Mouse (Mus musculus): ENCODE results near the gene Ssr1.

Gene Ssr1

DNA sequence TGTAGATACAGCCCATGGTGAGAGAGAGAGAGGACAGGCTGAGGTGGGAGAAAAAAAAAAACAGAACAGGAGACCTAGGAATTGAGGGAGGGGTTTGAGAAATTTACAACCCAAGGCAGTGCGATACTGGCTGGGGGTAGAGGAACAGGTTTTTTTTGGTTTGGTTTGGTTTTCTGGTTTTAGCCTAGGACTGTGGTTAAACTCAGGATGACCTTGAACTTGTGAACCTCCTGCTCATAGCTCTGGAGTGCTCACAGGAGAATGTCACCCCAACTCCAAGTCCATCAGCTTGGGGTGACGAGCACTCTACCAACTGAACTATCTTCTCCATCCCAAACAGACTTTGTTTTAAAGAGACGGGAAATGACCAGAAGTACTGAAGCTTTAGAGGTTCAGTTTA, 50.6 kb downstream of the Ssr1 start:
- DNase-seq, result no peak

DNA sequence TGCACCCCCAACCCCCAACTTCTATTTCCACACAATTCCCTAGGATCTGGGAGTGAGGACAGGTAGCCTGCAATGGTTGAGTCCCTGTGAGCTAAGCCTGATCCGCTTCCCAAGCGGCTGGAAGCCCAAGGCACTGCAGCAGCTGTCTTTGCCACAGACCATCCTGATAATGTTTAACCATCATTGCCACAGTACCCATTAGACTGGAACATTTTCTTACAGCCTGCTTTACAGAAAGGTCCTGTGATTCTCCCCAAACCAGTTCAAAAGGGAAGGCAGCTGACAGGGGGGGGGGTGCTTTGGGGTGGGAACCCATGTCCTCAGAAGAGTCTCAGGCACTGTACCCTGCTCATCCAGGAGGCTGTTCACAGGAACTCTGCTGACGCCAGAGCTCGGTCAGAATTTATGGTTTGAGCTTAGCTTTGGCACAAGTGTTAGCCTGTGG, 51.1 kb downstream of the Ssr1 start:
- no peak for DNase-seq

DNA sequence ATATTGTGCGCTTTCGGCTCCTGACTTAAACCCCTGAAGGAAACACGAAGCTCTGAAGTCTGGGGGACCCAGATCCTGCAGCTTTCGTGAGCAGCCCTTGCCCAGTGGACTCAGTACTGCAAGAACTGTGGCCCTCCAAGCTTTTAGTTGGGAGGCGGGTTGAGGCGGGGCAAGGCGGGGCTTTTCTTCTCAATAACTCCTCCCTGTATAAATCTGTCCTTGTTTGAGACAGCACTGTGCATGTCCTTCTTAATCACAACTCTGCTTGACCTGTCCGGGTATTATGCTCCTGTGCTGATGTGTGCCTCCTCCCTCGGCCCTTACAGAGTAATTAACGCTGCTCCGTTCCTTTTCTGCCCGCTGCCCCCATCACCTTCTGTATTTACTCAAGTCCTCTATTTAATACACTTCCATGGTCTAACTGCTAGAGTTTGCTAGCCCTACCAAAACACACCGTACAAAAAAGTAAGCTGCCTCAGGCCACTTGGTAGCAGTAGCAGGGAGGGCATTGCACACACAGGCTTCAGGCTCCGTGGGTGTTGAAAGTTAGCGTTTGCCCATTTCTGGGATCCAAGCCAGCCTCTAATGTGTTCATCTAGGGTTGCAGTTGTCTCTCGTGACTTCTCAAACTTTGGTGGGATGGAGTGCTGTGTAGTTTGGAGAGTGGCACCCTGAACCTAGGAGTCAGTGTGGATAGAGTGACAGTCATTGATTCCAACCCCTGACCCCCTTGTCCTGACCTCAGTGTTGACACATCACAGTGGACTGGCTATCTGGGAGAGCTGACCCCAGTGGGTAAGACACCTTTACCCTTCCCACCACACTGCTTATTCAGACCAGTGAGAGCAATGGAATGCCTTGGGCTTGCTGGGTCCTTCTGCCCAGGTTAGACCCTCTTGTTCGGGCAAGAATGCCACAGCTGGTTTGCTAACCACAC, 51.8 kb downstream of the Ssr1 start:
- no peak for DNase-seq

DNA sequence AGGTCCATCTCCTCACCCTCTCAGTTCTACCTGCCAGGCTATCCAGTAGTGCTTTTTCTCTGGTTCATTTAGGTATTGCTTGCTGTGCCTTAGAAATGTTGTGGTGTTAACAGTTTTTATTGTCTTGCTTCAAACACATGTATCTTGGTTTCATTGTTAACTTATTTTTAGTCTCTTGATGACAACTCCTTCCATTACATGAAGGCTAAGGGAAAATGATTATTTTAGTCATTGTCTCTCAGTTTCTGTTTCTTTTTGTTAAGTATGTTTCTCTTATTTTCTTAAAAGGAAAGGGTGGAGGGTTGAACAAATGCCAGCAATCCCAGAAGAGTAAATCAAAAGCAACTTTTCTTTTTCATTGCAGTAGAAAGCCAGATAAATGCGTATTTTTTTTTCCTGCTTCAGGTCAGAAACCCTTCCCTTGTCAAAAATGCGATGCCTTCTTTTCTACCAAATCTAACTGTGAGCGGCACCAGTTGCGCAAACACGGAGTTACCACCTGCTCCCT, 52.8 kb downstream of the Ssr1 start:
- no peak for DNase-seq

DNA sequence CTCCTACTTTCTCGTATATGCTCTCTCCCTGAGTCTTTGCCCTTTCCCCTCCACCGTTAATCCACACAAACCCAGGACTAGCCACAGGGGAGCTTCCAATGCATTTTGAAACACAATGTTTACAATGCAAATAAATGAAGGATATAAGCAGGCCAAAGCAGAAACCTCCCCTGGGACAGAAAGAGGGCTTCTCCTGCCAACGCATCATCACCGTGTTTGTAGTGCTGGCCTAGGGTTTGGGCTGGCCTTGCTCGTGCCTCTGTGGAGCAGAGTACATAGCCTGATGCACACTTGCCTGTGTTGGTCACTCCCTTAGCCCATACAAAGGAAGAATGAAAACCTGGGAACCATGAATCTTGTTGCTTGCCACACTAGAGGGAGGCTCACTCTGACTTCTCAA, 53.4 kb downstream of the Ssr1 start:
- no peak for DNase-seq

DNA sequence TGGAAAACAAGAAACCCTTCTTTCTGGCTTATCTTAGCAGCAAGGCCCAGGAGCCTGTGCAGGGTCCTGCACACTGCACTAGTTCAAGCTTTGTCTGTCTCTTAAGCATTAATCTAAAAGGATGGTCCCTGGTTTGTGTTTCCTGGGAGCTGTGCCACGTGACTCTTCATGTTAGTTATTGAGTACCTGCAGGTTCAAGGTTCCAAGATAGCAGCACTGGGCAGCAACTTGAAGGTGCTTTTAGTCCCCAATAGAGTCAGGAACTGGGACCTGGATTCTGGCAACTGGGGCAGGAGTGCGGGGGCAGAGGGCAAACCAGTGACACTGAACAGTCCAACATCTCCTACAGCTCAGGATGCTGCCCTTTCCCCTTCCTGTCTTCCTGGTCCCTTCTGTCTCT, 53.9 kb downstream of the Ssr1 start:
- no peak for DNase-seq

DNA sequence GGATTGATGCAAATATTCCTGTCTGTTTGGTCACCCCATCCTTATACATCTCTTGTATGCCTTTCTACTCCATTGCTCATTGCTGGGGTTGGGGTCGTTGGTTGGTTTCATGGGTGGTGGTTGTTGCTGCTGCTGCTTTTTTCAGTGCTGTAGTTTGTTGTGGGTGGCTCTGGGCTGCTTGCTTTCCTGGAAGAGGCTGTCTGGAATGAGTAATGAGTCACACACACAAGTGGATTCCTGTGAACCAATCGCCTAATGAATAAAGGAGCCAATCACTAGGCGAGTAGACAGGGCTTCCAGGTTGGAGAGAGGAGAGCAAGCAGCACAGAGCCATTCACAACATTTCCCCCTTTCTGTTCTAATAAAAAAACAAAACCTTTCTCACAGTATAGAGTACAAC, 57.7 kb downstream of the Ssr1 start:
- DNase-seq, result no peak

DNA sequence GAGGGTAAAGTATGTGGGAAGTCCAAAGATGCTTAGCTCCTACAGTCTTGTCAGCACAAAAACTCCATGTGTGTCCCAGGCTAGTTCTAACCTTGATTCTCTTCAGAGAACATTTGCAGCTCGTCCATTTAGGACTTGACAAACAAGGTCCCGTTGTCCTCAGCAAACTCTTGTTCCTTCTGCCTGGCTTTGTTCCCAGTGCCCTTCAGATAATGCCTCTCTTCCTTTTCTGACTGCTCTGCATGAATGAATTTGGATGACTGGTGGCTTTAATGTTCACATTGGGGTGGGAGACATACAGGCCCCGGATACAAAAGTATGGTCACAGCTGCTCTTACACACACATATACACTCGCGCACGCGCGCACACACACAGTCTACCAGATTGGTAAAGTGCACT, 59.1 kb downstream of the Ssr1 start:
- peak in 1 of 2 experiments; percentile 29 for DNase-seq

DNA sequence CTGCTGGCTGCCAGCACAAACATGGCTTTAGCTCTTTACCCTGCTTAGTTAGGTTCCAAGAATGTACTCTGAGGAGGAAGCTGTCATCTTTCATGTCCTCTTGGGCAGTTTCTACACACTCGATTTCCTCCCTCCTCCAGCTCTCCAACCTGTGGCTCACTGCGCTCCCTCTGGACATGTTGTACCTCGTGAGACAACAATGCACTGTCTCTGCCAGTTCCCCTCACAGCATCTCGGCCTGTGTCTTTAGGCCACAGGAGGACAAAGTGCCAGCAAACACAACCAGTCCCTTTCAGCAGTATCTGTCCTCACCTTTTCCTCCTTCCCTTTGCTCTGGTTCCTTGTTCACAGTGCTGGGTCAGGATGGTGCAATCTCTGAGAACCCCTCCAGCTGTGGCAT, 59.9 kb downstream of the Ssr1 start:
- DNase-seq, result no peak

DNA sequence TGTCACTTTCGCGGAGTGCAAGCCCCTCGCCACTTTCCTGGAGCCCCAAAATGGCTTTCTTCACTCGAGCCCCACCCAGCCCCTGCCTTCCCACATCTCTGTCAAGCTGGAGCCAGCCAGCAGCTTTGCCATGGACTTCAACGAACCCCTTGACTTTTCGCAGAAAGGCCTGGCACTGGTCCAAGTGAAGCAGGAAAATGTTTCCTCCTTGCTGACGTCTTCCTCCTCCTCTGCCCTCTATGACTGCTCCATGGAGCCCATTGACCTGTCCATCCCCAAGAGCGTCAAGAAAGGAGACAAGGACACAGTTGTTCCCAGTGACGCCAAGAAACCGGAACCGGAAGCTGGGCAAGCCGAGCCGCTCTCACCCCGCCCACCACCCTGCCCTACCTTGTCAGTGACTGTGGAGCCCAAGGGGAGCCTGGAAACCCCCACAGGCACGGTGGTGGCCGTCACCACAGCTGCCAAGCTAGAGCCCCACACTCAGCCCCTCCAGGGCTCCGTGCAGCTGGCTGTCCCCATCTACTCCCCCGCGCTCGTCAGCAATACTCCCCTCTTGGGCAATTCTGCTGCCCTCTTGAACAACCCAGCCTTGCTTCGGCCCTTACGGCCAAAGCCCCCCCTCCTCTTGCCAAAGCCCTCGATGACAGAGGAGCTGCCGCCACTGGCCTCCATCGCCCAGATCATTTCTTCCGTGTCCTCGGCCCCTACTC, 62.7 kb downstream of the Ssr1 start:
- DNase-seq, result no peak

DNA sequence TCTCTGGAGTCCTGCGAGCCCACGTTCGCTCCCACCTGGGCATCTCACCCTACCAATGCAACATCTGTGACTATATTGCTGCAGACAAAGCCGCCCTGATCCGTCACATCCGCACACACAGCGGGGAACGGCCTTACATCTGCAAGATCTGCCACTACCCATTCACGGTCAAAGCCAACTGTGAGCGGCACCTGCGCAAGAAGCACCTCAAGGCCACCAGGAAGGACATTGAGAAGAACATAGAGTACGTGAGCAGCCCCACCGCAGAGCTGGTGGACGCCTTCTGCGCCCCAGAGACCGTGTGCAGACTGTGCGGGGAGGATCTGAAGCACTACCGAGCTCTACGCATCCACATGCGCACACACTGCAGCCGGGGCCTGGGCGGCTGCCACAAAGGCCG, 63.4 kb downstream of the Ssr1 start:
- no peak for DNase-seq

DNA sequence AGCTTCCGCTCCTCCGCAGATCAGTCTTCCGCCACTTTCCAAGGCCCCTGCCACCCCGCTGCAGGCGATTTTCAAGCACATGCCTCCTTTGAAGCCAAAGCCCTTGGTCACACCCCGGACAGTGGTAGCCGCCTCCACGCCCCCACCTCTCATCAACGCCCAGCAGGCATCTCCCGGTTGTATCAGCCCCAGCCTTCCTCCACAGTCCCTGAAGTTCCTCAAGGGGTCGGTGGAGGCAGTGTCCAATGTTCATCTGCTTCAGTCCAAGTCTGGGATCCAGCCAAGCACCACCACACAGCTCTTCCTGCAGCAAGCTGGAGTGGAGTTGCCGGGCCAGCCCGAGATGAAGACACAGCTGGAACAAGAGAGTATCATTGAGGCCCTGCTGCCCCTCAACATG, 63.9 kb downstream of the Ssr1 start:
- peak in 1 of 2 experiments; percentile 20 for DNase-seq

DNA sequence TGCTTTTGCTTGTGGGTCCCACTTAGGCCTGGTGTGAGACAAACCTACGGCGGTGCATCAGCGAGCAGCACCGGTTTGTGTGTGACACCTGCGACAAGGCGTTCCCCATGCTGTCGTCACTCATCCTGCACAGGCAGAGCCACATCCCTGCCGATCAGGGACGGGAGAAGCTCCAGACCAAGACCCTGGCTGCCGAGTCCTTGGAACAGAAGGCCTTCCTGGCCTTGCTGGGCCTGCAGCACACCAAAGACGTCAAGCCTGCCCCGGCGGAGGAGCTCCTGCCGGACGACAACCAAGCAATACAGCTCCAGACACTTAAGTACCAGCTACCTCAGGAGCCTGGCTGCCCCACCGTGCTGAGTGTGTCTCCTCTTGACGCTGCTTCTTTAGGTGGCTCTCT, 64.5 kb downstream of the Ssr1 start:
- DNase-seq, result no peak

DNA sequence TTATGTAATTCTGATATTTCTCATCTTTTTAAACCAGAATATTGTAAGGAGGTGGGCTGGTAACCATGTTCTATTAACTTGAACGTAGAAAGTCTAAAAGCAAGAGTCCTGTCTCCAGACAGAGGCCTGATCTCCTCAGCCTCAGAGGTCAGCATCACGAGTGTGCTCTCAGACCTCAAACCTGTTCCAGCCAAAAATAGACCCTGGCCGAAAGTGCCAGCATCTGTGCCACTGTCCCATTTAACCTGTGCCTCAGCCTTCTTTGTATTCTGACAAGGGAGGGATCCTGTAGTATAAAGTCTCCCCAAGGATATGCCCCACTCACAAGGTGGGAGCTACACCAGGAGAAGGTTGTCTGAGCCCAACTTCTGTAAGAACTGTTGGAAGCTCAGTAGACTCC, 67.6 kb downstream of the Ssr1 start:
- no peak for DNase-seq

DNA sequence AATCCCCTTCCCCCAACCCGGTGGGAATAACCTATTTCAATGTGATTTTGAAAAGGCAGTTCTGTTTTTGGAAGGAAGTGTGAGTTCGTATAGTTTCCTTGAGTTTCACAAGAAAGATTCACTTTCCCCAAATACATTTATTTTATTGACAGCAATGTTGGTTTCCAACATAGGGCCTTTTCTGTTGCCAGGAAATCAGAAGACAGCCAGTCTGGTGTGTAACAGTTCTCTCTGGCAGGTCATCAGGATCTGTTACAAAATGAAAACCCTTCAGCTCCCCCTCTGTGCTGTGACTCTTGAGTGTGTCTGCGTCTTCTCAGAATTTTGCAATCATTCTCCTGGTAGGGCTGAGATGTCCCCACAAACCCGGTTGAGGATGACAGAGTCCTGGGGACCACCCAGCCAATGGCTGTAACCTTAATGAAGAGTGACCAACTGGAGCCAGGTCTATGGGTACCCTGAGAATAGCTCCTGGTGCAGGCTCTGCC, 69.5 kb downstream of the Ssr1 start:
- no peak for DNase-seq

DNA sequence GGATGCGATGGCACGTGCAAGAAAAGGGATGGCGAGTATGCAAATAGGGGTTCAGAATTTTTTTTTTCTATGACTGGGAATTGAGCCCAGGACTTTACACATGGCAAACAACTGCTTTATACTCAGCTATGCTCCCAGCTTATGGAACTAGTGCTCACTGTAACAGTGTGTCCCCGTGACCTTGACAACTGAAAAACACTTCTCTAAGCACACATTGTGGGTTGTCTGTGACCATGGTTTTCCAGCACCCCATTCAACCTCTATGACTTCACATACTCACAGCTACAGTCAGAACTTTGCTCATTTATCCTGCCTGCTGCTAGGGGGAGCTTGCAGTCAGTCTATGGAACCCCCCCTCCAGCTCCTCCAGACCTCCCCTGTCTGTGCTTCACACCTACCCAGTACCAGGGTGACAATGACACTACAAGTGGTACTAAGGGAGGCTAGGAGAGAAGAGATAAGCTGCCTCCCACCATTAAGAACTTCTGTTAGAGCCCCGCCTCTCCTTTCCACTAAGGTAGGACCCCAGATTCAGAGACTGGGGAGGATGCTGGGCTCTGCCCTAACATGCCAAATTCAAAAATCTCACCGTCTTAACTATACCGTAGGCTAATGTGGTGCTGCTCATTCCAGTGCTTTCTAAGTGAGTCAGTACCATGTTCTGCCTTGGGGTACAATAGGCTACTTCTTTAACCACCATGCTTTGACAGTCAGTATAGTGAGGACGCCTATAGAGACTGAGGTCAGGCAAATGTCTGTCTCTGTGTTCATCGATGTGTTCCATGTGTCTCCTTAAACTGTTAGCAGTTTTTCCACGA, 70.2 kb downstream of the Ssr1 start:
- DNase-seq, result no peak

DNA sequence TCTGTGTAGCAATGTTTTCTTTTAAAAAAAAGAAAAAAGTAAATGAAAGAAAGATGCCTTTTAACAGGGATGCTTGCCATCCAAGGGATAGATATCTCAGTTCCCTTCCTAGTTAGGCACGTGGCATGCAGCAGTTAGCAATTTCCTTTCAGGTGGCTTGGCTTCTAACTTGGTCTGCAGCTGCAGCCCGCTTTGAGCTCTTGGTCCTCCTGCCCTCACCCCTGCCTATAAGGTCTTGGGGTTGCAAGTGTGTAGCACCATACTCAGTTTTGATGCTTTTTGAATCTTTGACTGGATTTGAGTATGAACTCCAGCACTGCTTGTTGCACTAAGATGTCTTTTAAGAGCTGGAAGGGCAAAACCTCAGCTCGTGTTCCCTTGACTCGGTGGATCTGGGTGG, 70.9 kb downstream of the Ssr1 start:
- DNase-seq, result no peak

DNA sequence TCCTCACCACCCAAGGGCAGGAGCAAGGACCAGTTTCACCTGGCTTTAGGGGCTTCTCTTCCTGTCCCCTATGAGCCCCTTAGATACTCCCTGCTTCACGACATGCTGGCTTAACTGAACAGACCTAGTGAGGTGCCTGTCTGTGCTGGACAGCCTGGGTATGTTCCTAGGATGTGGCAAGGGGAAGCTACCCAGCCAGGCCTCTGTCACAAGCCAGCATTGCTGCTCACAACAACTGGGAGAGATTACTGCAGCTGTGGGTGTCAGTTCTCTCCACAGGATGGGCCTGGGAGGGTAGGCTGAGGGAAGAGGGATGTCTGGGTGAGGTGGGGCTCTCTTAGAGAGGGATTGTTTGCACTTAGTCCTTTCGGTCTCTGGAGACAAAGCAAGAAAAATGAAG, 73.3 kb downstream of the Ssr1 start:
- no peak for DNase-seq

DNA sequence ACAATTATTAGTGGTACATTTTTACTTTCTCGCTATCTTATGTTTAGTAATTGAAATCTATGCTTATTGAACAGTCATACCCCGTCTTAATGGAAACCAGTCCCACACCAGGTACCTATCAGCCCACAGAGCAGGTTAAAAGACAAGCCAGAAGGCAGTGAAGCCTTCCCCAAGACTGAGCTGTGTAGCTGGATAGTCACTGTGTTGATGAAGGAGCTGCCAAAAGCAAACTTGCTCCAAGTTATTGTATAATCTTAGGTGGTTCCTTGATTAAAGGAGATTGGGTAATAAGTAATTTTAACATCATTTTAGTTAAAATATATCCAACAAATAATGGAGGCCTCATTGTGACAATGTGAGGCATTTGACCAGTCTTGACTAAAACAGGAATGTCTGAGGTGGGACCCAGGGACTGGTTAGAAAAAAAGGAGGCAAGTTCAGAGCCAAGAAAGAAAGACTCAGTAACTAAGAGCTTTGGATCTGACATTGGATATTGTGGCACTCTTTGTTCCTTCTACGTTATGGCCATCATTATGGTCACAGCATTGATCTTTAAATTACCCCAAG, 74.2 kb downstream of the Ssr1 start:
- DNase-seq, result no peak

DNA sequence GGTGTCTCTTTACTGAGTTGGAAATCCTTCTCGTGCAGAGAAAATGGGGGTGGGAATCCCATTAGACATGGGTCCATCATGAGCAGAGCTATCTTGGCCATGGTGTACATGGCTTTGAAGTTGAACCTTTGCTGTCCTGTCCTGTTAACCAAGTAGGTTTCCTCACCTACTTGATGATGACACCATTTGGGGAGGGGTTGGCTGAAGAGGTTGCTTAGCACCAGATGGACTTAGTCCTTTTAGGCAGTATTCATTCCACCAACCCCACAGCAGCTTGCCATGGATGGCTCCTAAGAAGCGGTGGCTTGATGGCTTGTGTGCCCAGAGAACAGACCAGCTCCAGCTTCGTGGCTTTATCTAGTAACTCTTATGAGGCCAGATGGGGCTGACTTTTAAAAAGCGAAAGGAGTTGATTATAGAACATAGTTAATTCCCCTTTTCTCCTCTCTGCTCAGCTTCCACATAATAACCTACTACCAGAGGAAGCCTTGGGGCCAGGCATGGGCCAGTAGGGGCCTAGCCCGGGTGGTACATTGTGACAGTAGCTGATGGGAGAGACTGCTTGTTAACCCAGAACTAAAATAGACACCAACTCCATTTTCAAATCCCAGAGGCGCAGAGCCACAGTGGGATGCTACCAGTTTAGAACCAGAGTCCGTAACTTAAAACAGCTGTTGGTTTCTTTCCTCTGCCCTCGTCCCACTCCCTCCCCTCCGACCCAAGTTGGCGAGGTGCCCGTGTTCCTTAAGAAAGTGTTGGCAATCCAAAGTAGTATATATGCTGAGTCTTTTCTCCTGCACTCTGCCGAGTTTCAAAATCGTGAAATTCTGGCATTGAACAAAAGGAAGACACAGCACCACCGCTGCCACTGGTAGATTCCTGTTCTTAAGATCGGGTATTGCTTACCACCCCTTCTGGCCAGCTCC, 75.4 kb downstream of the Ssr1 start:
- DNase-seq, result no peak

Data from cerebellum, postnatal 10 days (tissue).